Mouse (Mus musculus) spleen, adult 2 months (tissue): Measurements from ENCODE around the gene Decr2.

Source experiments
- CTCF ChIP-seq: fragments of 200-500 bp; IDR thresholded peaks from 2 replicates; pipeline ENCODE4 v1.5.1; 2011; ENCODE audit warnings: mild to moderate bottlenecking, inconsistent platforms; ENCODE audit not compliant: insufficient read depth, insufficient read length, insufficient replicate concordance; ENCODE audit errors: extremely low read depth
- POLR2A ChIP-seq: fragments of 200-500 bp; IDR thresholded peaks from 2 replicates; pipeline ENCODE4 v1.6.1; 2011; ENCODE audit warnings: low read depth, low read length, inconsistent platforms

GRCm38 (mm10) chr17:26100166-26100565, 10.0 kb upstream of the Decr2 start:
- TF ChIP-seq POLR2A (no peak), CTCF (no peak)
